Mouse (Mus musculus) embryonic facial prominence, embryonic 15.5 days (tissue): ENCODE results near the gene Itpripl1. TPM values are rescaled to one million over a fixed set of nuclear protein-coding genes. Genes with fewer than 3 reads are reported as not detected.
"Not testable (repeated sequence)": the region's sequence is repeated elsewhere in the genome, so short reads cannot be mapped to it uniquely, and the experiment has no call there.

Experiments
- ATAC-seq: fragments of 200-750 bp; cut with Nextera tagmentation; 2 replicates; pipeline ENCODE4 v1.8.0; 2017; ENCODE audit warnings: low read depth, moderate TSS enrichment; ENCODE audit not compliant: insufficient number of reproducible peaks, low FRiP score, low TSS enrichment
- H3K27ac ChIP-seq: fragments of 300-500 bp; sonication (generic); replicated peaks from 2 replicates; pipeline ENCODE4 v1.5.1; 2015; ENCODE audit warnings: mild to moderate bottlenecking, inconsistent platforms
- H3K27me3 ChIP-seq: fragments of 300-500 bp; sonication (generic); 2 replicates; pipeline ENCODE4 v1.6.1; 2015; ENCODE audit warnings: inconsistent platforms
- H3K36me3 ChIP-seq: fragments of 300-500 bp; sonication (generic); 2 replicates; pipeline ENCODE4 v1.6.1; 2015; ENCODE audit warnings: mild to moderate bottlenecking, inconsistent platforms
- H3K4me1 ChIP-seq: fragments of 300-500 bp; sonication (generic); 2 replicates; pipeline ENCODE4 v1.6.1; 2015; ENCODE audit warnings: inconsistent platforms
- H3K4me2 ChIP-seq: fragments of 300-500 bp; sonication (generic); replicated peaks from 2 replicates; pipeline ENCODE4 v1.6.1; 2015; ENCODE audit warnings: mild to moderate bottlenecking, inconsistent platforms
- H3K4me3 ChIP-seq: fragments of 300-500 bp; sonication (generic); replicated peaks from 2 replicates; pipeline ENCODE4 v1.5.1; 2015; ENCODE audit warnings: mild to moderate bottlenecking, inconsistent platforms
- H3K9ac ChIP-seq: fragments of 300-500 bp; sonication (generic); 2 replicates; pipeline ENCODE4 v1.6.1; 2015; ENCODE audit warnings: inconsistent platforms
- H3K9me3 ChIP-seq: fragments of 300-500 bp; sonication (generic); replicated peaks from 2 replicates; pipeline ENCODE4 v1.6.1; 2016; ENCODE audit warnings: inconsistent platforms
- WGBS: fragments of 180-500 bp; shearing (Covaris S2); methylation state at CpG from one replicate; pipeline ENCODE4 v1.1.7; 2015; 5-methylcytosine and 5-hydroxymethylcytosine counted together
- polyA plus RNA-seq: library from polyadenylated mRNA; unstranded; fragments of >200 nt; fragmentation: Nextera tagmentation; extraction: Ambion mirVana; gene quantifications from 2 replicates; pipeline ENCODE4 v1.2.1, GENCODE M21; 2015

Itpripl1 gene
- polyA plus RNA-seq = 27.2 and 27.4 TPM in 2 replicates

- WGBS = 3% methylated on average over 31 of the region's 31 CpGs
Observed at GRCm38 (mm10) chr2:127143158-127144063, at the start of gene Itpripl1. TSS of gene Itpripl1 (minus strand) at chr2:127143442.

DNA sequence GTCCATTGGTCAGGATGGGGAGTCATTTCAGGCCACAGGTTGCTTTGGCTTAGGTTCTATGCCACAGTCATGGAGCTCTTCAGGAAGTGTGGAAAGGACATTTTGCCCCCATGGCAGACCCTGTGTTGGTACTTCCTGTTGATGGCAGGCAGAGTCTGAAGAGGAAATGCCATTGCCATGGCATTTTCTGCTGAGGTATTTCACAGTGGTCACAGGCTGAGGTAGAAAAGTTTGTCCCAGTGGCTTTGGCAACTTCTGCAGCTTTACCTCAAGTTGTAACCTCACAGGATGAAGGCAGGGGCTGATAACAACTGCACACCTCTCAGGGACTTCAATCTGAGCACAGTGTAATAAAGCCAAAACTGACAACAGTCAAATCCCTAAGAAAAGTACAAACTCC, 46.3 kb upstream of the Itpripl1 start:
- Histone ChIP-seq H3K4me2 (no peak overlapping the region), H3K27me3 (no peaks in the 10 kb centered on the region), H3K4me1 (no peaks in the 10 kb centered on the region), H3K4me3 (no peak overlapping the region), H3K27ac (no peak overlapping the region), H3K9me3 (no peaks in the 10 kb centered on the region), H3K9ac (no peak overlapping the region), H3K36me3 (no peaks in the 10 kb centered on the region)
- no peak for ATAC-seq

More at GRCm38 (mm10) chr2:127143158-127144063, at the start of gene Itpripl1:
- Histone ChIP-seq H3K36me3 (peaks cover 25% of the 10 kb centered on the region), H3K27ac (no peak within 1 kb of the TSS), H3K4me1 (peaks cover 22% of the 10 kb centered on the region), H3K4me2 (peak within 1 kb of the TSS; percentile 72), H3K9ac (peak within 1 kb of the TSS; percentile 36), H3K27me3 (no peaks in the 10 kb centered on the region), H3K9me3 (no peaks in the 10 kb centered on the region), H3K4me3 (peak within 1 kb of the TSS; percentile 55)
- ATAC-seq = peak; percentile 90

GRCm38 (mm10) chr2:127182598-127183381, 39.5 kb upstream of the Itpripl1 start:
- H3K36me3 ChIP-seq = no peaks in the 10 kb centered on the region
- 2% methylated on average over 17 of the region's 17 CpGs for WGBS
- peak overlapping the region; percentile 79 for H3K4me2 ChIP-seq
- H3K4me1 ChIP-seq = no peaks in the 10 kb centered on the region
- H3K27me3 ChIP-seq = no peaks in the 10 kb centered on the region
- ATAC-seq = peak; percentile 99
- H3K9ac ChIP-seq = peak overlapping the region; percentile 58
- peak overlapping the region; percentile 58 for H3K4me3 ChIP-seq
- H3K9me3 ChIP-seq = no peaks in the 10 kb centered on the region
- H3K27ac ChIP-seq = peak overlapping the region; percentile 88

GRCm38 (mm10) chr2:127166261-127166660, 23.0 kb upstream of the Itpripl1 start:
- H3K4me2 ChIP-seq, H3K36me3 ChIP-seq, H3K27ac ChIP-seq, H3K4me1 ChIP-seq, H3K4me3 ChIP-seq, H3K27me3 ChIP-seq, H3K9me3 ChIP-seq, H3K9ac ChIP-seq, ATAC-seq: not testable (repeated sequence)
- 0% methylated on average over 1 of the region's 1 CpGs for WGBS

DNA sequence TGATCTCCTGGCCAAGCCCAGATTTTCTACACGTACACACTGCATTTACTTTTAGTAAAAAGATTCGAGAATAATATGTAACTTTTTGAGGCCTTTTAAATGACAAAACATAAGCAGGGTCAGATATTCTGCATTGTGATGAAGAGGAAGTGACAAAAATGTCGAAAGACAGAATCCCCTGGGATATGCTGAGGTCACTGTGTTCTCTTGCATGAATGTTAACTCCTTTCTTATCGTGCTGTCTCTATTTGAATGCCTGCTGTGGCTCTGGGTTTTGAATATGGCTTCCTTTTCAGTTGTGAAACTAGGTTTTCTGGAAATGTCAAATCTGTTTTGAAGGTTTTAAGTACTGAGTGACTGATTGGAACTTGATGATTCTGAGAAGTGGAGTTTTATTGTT, 22.4 kb upstream of the Itpripl1 start:
- Histone ChIP-seq H3K36me3 (no peaks in the 10 kb centered on the region), H3K27ac (no peak overlapping the region), H3K9ac (no peak overlapping the region), H3K27me3 (no peaks in the 10 kb centered on the region; the same call in 1 of the 2 replicates), H3K4me3 (no peak overlapping the region), H3K4me1 (no peaks in the 10 kb centered on the region), H3K9me3 (no peaks in the 10 kb centered on the region), H3K4me2 (no peak overlapping the region)
- WGBS = 54% methylated on average over 4 of the region's 4 CpGs
- no peak for ATAC-seq

GRCm38 (mm10) chr2:127145699-127146098, 2.5 kb upstream of the Itpripl1 start:
- 66% methylated on average over 3 of the region's 3 CpGs for whole genome bisulfite sequencing
- no peak overlapping the region for H3K4me2 ChIP-seq
- peaks cover 11% of the 10 kb centered on the region for H3K36me3 ChIP-seq
- peaks cover 17% of the 10 kb centered on the region for H3K4me1 ChIP-seq
- no peak overlapping the region for H3K9ac ChIP-seq
- H3K27ac ChIP-seq = no peak overlapping the region
- H3K27me3 ChIP-seq = no peaks in the 10 kb centered on the region
- H3K4me3 ChIP-seq = no peak overlapping the region
- ATAC-seq = no peak
- no peaks in the 10 kb centered on the region for H3K9me3 ChIP-seq

- no peak for ATAC-seq
Observed at GRCm38 (mm10) chr2:127142577-127143157, 575 bp downstream of the Itpripl1 start.

DNA sequence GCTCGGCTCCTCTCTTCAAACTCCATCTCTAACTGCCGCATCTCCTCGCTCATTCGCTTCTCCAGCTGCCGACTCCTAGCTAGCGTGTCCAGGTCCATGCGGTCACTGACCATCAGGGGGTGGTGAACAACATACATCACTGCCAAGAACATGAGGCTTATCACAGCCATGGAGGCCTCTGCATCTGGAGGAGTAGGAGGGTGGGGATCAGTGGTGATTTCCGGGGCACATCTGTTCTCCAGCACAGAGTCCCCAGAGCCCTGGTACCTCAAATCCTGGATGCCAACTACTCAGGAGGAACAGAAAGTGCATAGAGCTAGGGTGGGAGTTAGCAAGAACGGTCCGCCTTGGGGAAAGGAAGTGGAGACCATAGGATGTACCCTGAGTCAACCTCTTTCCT, 1.2 kb downstream of the Itpripl1 start:
- H3K9ac ChIP-seq = no peak overlapping the region
- no peaks in the 10 kb centered on the region for H3K9me3 ChIP-seq
- H3K4me1 ChIP-seq = peaks cover 30% of the 10 kb centered on the region
- H3K27me3 ChIP-seq = no peaks in the 10 kb centered on the region
- peak overlapping the region; percentile 72 for H3K4me2 ChIP-seq
- peak overlapping the region; percentile 55 for H3K4me3 ChIP-seq
- peaks cover 25% of the 10 kb centered on the region for H3K36me3 ChIP-seq
- ATAC-seq = no peak
- whole genome bisulfite sequencing = 86% methylated on average over 10 of the region's 10 CpGs
- no peak overlapping the region for H3K27ac ChIP-seq

More at GRCm38 (mm10) chr2:127142577-127143157, 575 bp downstream of the Itpripl1 start:
- Histone ChIP-seq H3K4me3 (peak overlapping the region; percentile 55), H3K9me3 (no peaks in the 10 kb centered on the region), H3K4me1 (peaks cover 25% of the 10 kb centered on the region), H3K4me2 (peak overlapping the region; percentile 72), H3K9ac (peak overlapping the region; percentile 36), H3K27ac (no peak overlapping the region), H3K27me3 (no peaks in the 10 kb centered on the region), H3K36me3 (peaks cover 25% of the 10 kb centered on the region)
- WGBS = 14% methylated on average over 6 of the region's 6 CpGs

DNA sequence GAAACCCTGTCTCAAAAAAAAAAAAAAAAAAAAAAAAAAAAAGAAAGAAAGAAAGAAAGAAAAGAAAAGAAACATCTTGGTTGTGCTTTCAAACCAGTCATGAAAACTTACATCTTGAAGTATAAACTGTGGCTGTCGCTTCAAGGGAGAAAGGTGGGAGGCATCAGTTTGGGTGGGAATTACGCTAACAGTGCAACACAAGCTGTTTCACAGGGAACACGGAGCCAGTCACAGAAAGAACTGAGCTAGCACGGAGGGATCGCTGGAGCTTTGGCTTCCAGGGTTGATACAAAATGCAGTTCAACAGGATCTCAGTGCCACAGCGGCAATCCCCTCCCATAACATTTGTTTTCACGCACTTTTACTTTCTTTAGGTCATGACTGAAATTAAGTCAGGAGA, 3.2 kb downstream of the Itpripl1 start:
- no peak for ATAC-seq
- peaks cover 25% of the 10 kb centered on the region for H3K36me3 ChIP-seq
- no peak overlapping the region for H3K27ac ChIP-seq
- no peaks in the 10 kb centered on the region for H3K9me3 ChIP-seq
- H3K27me3 ChIP-seq = no peaks in the 10 kb centered on the region
- H3K4me3 ChIP-seq = no peak overlapping the region
- no peak overlapping the region for H3K4me2 ChIP-seq
- WGBS = 95% methylated on average over 7 of the region's 7 CpGs
- H3K4me1 ChIP-seq = peaks cover 33% of the 10 kb centered on the region
- H3K9ac ChIP-seq = no peak overlapping the region

- H3K4me3 ChIP-seq = no peak overlapping the region
- no peaks in the 10 kb centered on the region for H3K9me3 ChIP-seq
- no peak overlapping the region for H3K9ac ChIP-seq
- no peak overlapping the region for H3K27ac ChIP-seq
- H3K36me3 ChIP-seq = peaks cover 25% of the 10 kb centered on the region
- no peak overlapping the region for H3K4me2 ChIP-seq
- no peaks in the 10 kb centered on the region for H3K27me3 ChIP-seq
- ATAC-seq = no peak
- WGBS = 90% methylated on average over 1 of the region's 1 CpGs
- peaks cover 33% of the 10 kb centered on the region for H3K4me1 ChIP-seq
Observed at GRCm38 (mm10) chr2:127139605-127140004, 3.6 kb downstream of the Itpripl1 start.

GRCm38 (mm10) chr2:127139094-127139493, 4.1 kb downstream of the Itpripl1 start:
- 77% methylated on average over 8 of the region's 8 CpGs for WGBS
- Histone ChIP-seq H3K9me3 (no peaks in the 10 kb centered on the region), H3K27me3 (no peaks in the 10 kb centered on the region), H3K9ac (no peak overlapping the region), H3K4me1 (peaks cover 37% of the 10 kb centered on the region), H3K4me3 (no peak overlapping the region), H3K27ac (0 out of 2 replicates have a peak overlapping the region, but pooled peaks have one; percentile 17), H3K36me3 (peaks cover 25% of the 10 kb centered on the region), H3K4me2 (no peak overlapping the region)
- no peak for ATAC-seq
